Mouse (Mus musculus) layer of hippocampus, postnatal 10 days (tissue): ENCODE results near the gene Ugp2. TPM values are rescaled to one million over a fixed set of nuclear protein-coding genes. Genes with fewer than 3 reads are reported as not detected.

Experiments used
- DNase-seq, 2 experiments: peaks; one replicate each; pipeline ENCODE4 v3.0.0; 2021; ENCODE audit warnings: low spot score in 2 of 2
- long read RNA-seq: library from polyadenylated mRNA; stranded (forward); transcript quantifications from one replicate; pipeline ENCODE4 v2.0.0, GENCODE M21; 2023
- total RNA-seq, 2 experiments: library from RNA; stranded (reverse); gene quantifications; 2 replicates each; pipeline ENCODE4 v1.2.3; 2021

The Ugp2 gene
- 10 to 100 TPM; 72.1 to 78.1 TPM for total RNA-seq
- long read RNA-seq, transcript Ugp2-201 (10 exons, 2,044 nt) = minor isoform, 44 of 120 reads
- long read RNA-seq, transcript Ugp2-202 (10 exons, 2,683 nt) = major isoform, 69 of 120 reads
- long read RNA-seq, partial matches to known transcripts = 6 of 120 reads
- long read RNA-seq, other reads (novel, unspliced or antisense) = 1 of 120 reads

DNA sequence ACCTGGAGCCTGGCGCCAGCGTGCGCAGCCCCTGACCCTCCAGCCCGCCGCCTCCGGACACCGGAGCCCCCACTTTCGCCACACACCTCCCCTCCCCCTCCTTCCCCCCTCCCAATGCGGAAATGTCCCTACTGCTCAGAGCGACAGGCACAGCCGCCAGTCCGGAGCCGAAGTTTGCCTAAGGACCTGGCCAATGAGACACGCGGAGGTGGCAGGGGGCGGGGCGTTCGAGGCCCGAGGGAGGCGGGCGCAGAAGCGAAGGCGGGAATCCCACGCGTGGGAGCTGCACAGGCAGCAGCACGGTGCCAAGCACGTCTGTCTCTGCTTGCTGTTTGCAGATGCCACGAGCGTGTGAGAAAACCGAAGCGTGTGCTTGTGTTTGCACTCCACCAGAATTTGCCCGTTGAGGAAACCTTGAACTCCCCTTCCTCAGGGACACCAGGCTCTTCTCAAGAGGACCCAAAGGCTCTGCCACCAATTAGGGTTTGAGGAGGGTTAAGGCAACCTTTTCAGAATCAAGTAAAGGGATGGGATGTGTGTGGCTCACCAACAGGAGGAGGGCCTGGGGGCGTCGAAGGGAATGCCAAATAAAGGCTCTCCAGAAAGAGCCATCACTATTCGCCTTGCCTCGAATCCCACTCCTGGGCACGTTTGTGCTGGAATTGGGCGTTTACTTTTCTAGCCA lies at the start of gene Ugp2:
TSS of gene Ugp2 (minus strand) at position 80 of the 685 bp plus-strand sequence.
- DNase-seq = peak; percentile 98 to 99

DNA sequence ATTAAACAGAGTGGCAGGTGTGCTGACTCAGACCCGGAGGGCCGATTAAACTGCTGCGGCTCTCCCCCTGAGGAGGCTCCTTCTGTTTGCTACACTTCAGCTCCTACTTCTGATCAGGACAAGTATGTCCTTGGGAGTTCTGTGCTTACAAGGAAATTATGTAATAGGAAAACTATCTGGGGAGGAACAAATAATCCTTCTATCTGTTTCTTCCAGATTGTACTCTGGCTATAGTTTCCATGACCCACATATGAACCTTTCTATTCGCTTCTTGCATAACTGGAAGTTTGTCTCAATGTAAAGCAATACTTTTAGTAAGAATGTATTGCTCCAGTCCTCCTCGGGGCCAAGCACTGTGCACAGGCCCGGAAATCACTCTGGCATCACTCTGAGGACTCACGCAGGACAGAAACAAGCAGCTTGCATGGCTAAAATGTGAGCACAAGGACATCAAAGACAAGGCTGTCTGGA lies 43.9 kb upstream of the Ugp2 start:
- no peak for DNase-seq

DNA sequence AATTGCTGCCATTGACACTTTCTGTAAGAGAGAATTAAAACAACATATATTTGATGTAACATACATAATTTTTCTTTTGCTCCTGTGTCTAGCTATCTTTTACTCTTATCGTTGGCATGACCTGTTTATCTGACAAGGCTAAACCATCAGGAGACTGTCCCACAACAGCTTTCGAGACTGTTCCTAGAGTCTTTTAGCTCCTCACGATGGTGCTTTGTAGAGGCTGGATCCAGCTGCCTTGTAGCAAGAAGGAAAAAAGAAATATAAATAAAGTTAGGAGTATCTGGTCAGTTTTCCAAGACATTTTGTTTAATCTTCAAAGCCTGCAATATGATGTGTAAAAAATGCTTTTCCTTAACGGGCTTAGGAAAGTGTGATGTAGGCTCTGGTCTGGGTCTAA lies 35.7 kb upstream of the Ugp2 start:
- DNase-seq = no peak

DNA sequence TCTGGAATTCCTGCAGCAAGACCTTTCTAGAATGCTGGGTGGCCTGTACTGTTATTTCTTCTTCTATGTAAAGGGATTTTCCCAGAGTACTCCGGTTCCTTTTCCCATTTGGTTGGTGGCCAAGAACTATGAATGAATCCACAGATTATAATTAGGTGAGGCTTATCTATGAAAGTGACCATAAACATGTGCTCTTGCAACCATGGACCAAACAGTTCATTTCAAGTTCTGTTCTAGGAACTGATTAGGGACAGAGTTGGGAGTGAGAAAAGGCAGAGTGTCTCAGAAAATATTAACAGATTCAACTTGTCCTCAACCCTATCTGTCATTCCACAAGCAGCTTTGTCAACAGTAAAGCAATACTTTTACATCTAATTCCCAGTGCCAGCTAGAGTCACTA lies 35.1 kb upstream of the Ugp2 start:
- no peak for DNase-seq

DNA sequence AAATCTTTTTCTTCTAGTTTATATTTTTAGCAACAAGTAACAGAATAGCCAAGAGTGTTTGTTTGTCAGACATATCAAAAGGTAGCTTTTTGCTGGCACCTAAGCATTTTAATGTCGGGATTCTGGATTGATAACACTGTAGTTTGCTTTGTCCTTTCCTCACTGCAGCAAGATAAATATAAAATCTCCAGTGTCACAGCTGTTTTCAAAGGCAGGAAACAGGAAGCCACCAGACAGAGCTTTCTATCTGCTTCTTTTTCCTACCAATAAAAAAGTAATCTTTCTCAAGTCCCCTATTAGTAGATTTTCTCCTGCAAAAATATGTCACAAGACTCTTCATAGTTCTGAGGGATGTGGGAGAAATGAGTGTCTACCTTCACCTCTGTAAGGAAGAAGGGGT lies 32.9 kb upstream of the Ugp2 start:
- DNase-seq = no peak

DNA sequence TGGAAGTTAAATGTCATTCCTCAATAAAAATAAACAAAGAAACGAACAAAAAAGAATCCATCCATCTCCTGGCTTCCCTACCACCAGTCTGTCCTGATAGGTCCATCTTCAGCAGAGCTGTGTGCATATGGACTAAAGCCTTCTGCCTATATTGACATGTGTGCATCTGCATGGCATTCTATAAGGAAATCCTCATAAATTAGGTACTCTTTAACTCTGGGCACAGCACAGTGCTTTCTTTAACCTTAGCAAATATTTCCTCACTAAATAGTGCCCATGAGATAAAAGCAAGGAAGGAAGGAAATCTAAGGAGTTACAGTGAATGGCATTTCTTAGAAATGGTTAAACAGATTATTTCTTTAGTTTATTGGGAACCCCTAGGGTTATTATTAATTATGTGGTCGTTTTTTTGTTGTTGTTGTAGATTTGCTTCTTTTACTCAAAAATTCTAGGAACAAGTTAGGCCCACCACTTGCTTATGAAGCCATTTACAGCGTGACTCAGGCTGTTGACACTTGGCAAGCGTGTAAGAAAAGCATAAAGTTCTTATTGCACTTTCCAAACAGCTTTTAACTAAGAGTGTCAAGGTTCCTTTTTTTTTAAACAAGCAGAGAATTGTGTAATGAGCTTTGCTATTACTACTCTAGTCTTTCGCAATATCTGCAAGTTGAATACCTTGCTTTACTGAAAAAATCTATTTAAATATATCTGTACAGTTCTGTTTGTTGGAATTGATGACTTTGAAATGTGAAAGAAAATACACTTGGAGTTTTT lies 31.7 kb upstream of the Ugp2 start:
- no peak for DNase-seq

DNA sequence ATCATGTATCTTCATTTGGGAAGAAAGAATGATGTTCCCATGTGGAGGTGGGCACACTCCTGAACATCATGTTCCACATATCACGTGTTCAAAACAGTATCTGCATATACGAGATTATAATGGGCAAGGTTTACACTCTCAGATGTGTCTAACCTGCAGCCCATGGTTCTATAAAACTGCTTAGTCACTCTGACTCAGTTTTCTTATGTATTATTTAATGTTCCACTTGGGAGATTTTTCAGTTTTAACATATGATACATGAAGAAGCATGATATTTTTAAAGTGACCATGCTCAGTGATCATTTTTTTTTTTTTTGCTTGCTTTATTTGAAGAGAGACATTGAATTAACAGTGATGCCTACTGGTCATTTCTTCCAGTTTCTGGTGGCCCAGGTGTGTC lies 30.2 kb upstream of the Ugp2 start:
- no peak for DNase-seq

DNA sequence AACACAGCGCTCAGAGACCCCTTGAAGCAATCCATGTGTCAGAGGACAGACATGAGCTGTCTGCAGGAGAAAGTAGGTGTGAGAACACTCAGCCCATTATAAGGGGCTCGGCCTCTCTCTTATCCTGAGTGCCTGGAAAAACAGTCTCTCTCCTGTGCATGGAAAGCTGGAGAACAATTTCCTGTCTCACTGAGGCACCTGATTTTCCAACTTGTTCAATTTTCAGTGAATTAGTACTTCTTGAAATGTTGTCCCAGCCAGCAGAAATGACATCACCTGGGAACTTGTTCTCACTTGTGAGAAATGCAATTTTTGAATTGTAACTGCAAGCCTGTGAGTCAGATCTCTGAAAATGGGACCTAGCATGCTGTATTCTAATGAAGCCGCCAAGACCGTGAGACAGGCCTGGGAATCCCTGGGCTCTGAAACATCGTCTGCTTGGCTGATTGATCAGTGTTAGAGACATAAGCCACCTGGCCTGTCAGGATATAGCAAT lies 28.2 kb upstream of the Ugp2 start:
- peak in 1 of 2 experiments; percentile 12 for DNase-seq

DNA sequence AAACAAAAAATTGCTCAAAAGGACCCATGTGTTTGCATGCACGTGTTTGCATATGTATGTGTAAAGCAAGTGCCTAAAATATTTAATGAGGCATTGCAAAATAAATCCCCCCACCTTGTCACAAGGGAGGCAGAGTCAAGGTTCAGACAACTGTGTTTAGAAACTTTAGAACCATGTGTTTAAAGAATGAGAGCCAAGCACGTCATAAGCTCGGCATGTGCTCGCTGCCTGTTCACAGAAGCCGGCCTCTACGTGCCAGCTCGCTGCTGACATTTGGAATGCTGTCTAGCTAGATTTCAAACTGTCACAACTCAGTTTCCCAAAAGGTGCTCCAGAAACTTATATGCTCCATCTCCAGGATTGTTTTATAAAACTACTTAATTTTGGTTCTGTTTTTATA lies 27.5 kb upstream of the Ugp2 start:
- DNase-seq = peak; percentile 14 to 35

DNA sequence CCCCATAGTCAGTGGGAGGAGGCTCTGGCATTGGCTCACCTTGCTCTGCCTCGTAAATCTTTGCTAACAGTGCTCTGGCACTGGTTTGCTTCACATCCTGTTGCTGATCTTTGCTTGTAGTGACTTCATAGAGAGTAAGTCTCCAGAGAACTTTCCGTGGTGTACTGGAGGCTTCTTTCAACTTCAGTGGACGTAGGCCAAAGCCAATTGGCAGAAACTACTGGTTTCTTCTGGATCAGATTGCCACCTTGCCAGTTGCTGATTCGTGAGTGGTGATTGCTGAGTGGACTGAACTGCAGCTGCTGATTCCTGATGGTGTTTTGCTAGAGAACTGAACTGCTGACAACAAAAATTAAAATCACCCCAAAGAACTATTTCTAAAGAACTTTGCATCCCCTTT lies 15.8 kb upstream of the Ugp2 start:
- DNase-seq = no peak

DNA sequence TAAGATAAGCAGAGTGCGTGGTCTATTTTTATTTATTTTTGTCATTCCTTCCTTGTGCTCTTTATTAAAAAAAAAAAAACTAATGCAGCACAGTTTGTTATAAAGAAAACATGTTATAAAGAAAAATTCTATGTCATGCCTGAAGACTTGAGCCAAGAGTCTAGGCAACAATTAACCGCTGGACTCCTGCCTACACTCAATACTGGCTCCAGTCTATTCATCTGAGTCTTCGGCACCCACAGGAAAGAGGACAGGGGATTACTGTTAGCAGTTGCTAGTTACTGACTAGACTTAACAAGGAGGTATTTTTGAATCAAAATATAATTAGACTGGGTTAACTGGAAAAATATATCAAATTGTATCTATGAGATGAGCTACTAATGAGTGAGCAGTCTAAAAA lies 3.1 kb upstream of the Ugp2 start:
- DNase-seq = peak in 1 of 2 experiments; percentile 33

DNA sequence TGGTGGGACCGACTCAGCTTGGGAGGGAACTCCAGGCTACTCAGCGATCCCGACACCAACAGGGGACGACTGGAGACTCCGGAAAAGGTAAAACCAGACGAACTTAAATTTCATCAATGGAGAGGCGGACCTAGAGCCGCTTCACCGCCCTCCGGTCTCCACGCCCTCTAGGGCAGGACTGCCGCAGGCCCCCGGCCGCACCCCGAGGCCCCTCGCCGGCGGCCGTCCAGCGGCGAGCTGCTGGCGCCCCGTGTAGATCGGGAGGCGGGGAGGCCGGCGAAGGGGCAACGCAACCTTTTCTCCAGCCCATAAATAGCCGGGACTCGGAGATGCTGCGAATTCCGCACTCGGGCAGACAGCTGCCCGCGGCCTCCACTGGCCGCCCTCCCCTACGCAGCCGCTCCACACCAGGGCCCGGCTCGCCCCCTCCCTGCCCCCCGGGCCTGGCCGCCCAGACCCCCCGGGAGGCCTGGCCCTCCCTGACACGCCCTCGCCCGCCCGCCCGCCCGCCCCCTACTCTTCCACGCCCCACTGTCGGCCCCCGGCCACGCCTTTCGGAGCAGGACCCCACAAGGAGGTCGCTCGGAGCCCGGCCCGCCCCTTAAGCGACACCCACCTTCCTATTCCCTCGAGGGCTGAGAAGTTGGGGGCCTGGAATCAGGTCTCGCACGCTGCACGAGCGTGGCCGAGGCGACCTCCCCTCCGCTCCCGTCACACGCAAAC lies 441 bp downstream of the Ugp2 start:
- DNase-seq = peak in 1 of 2 experiments; percentile 71

DNA sequence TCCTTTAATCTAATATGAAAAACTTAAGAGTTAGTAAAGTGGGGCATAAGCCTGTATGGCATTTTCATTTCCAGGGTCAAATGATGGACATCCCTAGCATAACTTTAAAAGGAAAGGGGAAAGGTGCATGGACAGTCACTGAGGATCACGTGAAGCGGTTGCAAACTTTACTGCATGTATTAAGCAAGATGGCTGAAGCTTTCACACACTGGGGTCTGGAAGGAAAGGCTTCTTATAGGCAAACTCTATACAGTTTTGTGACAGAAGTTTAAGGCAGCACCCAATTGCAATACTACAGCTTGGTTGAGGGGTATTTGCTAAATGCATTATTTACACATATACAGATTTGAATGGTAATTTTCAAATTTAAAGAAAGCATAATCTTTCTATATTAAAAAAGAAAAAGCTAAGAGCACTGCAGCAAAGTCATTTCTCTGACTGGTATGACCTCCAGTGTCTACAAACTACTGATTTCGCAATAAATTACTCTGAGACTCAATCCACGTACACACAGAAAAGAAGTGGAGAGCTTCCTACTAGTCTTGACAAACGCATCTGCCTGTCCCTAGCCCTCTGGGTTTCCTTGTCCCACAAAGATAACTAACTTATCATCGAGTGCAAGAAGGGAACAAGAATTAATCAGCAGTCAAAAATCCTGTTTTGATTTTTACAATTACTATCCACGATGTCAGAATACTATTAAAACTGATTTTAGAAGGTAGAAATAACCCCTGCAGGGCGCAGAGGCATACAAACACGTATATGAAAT lies 1.6 kb downstream of the Ugp2 start:
- no peak for DNase-seq

DNA sequence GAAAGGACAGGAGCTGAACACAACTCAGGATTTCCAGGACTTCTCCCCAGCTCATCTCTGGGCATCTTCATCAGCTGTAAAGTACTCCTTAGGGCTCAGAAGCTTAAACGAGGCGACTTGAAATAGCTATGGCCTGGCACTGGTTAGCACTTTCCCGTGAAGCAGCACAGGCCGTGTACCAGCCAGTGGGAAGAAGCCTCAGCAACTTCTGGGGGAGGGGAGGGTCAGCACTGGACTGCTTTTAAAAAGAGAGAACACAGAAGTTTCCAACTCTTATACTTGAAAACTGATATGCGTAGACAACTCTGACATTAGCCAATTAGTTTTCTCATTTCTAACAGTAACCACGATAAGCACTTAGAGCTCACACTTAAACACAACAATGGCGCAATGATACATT lies 2.5 kb downstream of the Ugp2 start:
- DNase-seq = no peak

DNA sequence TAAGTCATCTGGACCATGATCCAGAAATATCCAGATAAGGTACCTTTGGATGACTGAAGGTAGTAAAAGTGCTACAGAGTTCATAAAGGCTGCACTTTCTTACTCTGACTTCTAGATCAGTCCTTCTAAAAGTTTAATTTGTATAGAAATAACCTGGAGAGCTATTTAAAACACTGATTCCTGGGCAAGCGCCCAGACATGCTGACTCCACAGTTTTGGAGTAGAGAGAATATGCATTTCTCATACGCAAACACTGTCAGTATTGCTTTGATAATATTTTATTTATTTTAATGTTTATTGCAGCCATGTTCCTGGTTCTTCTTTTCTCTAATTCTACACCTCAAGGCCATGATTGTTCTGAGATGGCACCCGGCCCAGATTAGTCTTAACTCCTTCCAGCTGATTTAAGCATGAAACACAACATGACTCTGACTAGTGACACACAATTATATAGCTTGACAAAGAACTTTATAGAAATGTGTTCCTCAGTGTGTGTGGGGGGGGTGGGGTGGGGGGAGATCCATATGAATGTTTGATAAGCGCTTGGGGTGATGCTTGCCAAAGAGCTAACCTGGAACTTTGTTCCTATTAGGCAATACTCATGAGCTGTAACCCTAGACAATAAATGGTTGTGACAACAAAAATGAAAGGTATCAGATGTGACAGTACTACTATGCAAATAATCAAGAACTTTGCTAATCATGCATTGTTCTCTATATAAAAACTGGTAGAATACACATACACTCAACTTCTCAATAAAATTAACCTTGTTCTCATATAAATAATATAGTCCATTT lies 7.7 kb downstream of the Ugp2 start:
- no peak for DNase-seq

DNA sequence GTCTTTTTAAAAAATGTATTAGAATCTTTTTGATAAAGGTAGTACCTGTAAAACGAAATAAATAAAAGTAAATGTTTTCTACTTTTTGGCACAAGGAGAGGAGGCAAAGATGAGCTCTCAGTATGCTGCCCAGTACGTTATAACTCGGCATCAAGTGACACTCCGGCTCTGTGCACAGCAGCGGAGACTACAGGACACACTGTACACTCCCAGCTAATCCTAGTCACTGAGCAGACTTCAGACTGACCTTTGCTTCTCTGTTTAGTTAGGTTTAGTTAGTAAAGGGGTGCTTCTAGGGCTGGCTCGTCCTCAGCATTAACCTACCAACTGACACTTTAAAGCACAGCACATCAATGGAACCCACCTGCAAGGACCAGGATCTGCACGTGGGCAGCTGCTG lies 19.7 kb downstream of the Ugp2 start:
- DNase-seq = no peak

DNA sequence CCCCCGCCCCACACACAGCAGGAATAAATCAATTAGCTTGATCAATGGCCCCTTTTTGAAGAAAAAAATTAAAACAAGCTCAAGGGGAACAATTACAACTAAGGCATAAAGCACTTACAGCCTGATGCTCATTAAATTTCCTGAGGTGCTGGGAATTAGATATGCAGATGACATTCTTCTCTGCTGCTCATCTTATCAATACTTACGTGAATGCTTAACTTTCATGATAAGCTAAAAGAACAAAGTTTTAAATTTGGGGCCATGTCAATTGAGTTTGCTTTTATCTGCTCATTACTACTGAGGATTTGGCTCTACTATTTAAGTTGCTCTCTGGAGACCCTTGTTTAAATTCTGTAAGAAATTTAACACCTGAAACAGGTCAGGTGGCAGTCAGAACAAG lies 22.1 kb downstream of the Ugp2 start:
- no peak for DNase-seq

DNA sequence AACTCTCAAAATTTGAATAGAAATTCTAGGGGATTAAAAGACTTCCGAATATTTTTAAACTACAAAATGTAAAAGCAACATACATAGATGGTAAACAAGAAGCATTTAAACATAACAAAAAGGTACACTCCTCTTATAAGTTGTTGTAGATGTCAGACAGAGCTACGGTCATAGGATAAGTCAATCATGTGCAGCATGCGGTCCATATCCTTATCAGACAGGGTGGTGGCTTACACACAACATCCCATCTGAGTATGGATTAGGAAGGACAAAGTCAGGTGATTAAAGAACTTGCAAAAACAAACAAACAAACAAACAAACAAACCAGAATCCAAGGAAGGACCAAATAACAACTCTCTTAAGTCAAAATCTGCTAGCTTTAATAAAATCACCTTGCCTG lies 25.0 kb downstream of the Ugp2 start:
- no peak for DNase-seq

DNA sequence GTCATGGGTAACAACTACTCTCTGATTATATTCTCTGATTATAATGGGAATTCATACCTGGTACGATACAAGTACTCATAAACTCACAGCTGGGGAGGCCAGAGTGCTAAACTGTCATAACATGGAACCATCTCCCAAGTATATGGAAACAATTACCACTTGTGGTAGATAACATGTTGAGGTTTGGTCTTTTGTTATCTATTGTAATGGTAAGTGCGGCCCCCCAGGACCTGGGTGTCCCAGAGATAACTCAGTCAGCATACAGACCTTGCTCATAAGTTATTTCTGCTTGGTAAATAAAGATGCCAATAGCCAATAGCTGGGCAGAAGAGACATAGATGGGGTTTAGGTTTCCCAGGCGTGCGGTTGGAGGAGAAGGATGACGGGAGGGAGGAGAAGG lies 27.5 kb downstream of the Ugp2 start:
- DNase-seq = no peak

DNA sequence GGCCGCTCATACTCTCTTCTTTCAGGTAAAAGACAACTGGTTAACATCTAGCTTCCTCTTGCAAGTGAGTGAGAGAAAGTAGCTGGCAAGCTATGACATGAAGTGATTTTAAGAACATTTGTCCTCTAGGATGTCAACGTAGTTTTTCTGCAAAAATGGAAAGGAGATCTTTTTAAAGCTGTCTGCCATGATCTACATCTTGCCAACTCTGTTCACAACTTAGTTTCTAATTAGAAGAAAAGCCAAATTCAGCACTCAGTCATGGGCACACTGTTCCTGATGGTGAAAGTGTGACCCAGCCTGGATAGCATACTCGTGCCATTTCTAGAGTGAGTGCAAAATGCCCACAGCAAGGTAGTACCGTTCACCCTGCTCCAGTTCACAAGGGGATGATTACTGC lies 31.9 kb downstream of the Ugp2 start:
- DNase-seq = no peak
